Mouse (Mus musculus): ENCODE data around the gene Rab7b. TPM values are rescaled to one million over a fixed set of nuclear protein-coding genes. Genes with fewer than 3 reads are reported as not detected.

Gene Rab7b
- total RNA-seq, 2 experiments from 2014 or later, result 4.0 to 22.4 TPM

DNA sequence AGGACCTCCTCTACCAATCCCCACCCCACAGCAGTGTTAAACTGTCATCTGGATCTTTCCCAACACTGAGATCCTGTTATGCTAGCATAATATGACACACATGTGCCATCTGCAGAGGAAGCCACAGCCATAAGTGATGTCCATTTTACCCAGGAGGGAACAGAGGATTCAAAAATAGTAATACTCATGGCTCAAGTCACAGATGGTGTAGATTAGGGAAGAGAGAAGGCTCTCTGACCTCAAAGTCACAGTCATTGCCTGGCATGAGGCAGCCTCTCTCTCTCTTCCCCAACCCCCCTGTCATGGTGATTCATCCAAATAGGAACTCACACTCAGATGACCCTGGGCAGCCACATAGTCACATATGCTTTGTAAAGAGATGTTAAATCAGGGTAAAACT is 2.9 kb downstream of the Rab7b start:
- peak; percentile 77 for ATAC-seq (ENCODE audit: poor library complexity, severe bottlenecking)

- no peak for ATAC-seq (ENCODE audit: poor library complexity, severe bottlenecking)
These were observed 6.8 kb downstream of the Rab7b start for GRCm38 (mm10) chr1:131695308-131695707.

DNA sequence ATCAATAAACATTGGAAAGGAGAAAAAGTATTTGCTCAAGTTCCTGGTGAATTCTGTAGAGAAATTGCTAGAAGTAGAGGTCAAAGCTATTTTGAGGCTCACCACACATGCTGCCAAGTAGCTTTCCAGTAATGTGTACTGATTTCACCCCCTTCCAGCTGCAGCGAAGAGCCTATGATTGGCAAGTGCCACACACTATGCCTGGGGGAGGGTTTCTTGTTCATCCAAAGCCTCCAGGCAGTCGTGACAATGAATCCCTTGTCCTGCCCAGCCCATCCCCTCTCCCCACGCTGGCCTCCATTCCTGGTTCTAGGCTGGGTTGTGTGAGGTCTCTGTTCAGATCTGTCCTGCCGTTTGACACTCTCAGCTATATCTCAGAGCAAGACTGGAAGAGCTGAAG is 7.8 kb downstream of the Rab7b start:
- ATAC-seq (ENCODE audit: poor library complexity, severe bottlenecking), result no peak

GRCm38 (mm10) chr1:131698770-131699169 is 10.3 kb downstream of the Rab7b start:
- no peak for ATAC-seq (ENCODE audit: poor library complexity, severe bottlenecking)

GRCm38 (mm10) chr1:131699642-131700041 is 11.1 kb downstream of the Rab7b start:
- no peak for ATAC-seq (ENCODE audit: poor library complexity, severe bottlenecking)

- peak; percentile 83 for ATAC-seq (ENCODE audit: poor library complexity, severe bottlenecking)
These were observed 12.0 kb downstream of the Rab7b start for GRCm38 (mm10) chr1:131700447-131700846.

DNA sequence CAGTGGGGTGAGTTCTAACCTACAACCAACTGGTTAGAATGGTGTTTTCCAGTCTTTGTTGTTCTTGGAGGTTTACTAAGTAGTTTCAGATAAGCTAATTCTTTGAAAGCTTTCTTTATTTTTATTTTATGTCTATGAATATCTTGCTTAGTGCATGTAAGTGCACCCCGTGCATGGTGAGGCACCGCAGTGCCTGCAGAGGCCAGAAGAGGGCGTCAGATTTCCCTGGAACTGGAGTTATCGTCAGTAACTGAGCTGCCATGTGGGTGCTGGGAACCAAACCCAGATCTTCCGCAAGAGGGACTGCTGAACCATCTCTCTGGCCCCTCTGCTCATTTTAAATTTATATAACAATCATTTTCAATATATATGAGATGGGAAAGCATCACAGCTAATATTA is 12.9 kb downstream of the Rab7b start:
- no peak for ATAC-seq (ENCODE audit: poor library complexity, severe bottlenecking)

DNA sequence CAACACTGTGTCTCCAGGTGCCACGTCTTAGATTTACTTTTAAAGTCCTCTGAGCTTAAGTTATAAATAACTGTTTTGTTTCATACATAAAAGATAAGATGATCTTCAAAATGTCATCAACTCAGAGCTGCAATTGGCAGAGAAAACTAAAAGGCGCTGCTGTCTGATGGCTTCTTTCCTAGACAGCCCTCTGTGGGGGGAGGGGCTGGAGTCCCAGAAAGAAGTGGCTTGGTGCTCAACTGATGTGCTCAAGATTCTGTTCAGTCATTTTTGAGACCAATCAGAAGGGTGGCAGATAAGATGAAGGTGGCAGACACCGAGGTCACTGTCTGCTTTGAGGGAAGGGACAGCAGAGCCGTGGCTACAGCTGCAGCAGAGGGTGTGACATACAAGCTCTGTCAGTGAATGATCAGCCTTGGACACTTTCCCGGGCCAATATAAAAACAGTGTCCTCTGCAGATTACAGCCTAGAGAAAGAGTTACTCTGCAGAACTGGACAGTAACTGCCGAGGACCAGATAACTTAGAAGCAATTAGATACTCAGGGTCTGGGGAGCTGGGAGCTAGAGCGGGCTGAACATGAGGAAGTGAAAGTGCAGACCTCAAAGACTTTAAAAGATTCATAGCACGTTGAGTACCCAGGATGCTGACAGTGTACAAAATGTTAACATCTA is 13.7 kb downstream of the Rab7b start:
- ATAC-seq (ENCODE audit: poor library complexity, severe bottlenecking), result peak; percentile 58

DNA sequence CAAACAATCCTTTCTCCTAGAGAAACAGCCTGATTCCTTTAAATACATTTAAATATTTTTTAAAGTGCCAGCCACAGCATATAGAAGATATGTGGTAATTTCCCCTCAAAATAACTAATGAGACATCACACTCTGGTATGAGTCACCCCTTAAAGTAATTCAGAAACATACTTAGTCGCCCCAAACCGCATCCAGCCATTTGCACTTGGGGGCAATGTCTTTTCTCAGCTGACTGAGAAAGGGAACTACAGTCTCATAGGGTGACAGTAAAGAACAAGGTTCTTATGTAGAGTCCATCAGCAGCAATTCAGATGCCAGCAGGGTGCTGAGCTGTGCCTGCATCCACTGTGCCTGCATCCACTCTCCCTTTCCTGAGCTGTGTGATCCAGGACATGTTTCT is 15.0 kb downstream of the Rab7b start:
- ATAC-seq (ENCODE audit: poor library complexity, severe bottlenecking), result peak; percentile 32; the same call in 1 of the 2 replicates

- peak; percentile 74 for ATAC-seq (ENCODE audit: poor library complexity, severe bottlenecking)
These were observed 19.8 kb downstream of the Rab7b start for GRCm38 (mm10) chr1:131708338-131708737.

DNA sequence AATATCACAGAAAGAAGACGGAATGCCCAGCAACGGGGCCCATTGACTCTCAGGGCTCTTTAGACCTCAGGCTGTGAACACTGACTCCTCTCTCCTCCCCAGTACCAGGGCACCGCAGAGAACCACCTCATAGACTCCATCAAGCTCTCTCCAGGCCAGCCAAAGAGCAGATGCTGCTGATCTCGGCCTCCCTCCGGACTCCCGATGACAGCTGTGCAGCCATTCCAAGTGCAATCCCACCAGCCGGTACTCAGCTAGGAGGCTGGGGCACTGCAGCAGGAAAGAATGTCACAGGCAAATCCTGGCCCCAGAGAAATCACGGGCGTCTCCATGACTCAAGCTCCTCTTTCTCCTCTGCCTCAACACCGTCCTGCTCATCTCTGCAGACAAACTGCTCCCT is 23.0 kb downstream of the Rab7b start:
- ATAC-seq (ENCODE audit: poor library complexity, severe bottlenecking), result no peak

DNA sequence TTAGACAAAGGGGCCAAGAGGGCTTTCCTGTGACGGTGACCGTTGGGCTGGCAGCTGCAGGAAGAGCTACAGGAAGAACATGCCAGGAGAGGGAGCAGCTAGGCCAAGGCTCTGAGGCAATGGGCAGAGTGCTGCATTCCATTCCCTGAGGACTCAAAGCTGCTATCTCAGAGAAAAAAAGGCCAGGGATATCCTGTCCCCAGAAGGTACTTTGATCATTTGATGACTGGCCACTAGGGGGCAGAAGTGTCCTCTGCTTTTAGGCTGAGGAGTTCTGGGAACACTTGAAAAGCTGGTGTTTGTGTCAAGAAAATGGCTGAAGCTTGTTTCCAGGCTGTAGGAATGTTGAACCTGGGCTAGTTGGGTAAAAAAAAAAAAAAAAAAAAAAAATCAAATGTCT is 23.9 kb downstream of the Rab7b start:
- peak; percentile 79 for ATAC-seq (ENCODE audit: poor library complexity, severe bottlenecking)

- ATAC-seq (ENCODE audit: poor library complexity, severe bottlenecking), result no peak
These were observed 26.2 kb downstream of the Rab7b start for GRCm38 (mm10) chr1:131714388-131715337.

DNA sequence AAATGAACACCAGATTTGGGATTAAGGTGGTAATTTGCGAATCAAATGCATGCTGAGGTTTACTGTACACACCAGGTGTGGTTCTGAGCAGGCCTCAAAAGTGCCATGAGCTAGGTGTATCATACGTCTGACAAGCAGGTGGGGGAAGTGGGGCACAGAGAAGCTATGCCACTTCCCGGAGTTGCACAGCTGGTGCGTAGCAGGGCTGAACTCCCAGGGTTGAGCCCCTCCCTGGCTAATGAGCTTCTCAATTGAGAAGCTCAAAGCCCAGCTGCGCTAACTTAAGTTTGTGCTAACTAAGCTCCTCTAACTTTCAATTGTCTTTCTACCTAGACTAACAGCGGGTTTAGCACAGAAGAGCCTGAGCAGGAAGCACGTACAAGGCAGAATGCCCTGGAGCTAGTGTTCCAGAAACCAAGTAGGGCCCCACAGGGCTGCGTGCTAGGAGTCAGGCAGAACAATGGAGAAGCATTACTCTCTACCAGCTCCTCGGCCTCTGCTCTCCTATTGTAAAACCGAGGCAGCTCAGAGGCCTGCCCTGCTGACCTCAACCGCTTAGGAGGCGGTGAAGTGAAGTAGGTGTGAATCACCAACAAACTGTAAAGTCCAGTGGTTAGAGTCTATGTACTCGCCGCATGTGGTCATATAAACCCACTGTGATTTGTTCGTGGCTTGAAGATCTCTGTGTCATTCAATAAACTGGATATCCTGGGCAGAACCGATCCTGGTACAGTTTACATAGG is 30.6 kb downstream of the Rab7b start:
- no peak for ATAC-seq (ENCODE audit: poor library complexity, severe bottlenecking)

- ATAC-seq (ENCODE audit: poor library complexity, severe bottlenecking), result no peak
These were observed 33.5 kb downstream of the Rab7b start for GRCm38 (mm10) chr1:131721989-131722388.

- no peak for ATAC-seq (ENCODE audit: poor library complexity, severe bottlenecking)
These were observed 35.1 kb downstream of the Rab7b start for GRCm38 (mm10) chr1:131723549-131723948.

- ATAC-seq (ENCODE audit: poor library complexity, severe bottlenecking), result no peak
These were observed 38.1 kb downstream of the Rab7b start for GRCm38 (mm10) chr1:131726586-131726985.

- no peak for ATAC-seq (ENCODE audit: poor library complexity, severe bottlenecking)
These were observed 42.3 kb downstream of the Rab7b start for GRCm38 (mm10) chr1:131730639-131731437.

DNA sequence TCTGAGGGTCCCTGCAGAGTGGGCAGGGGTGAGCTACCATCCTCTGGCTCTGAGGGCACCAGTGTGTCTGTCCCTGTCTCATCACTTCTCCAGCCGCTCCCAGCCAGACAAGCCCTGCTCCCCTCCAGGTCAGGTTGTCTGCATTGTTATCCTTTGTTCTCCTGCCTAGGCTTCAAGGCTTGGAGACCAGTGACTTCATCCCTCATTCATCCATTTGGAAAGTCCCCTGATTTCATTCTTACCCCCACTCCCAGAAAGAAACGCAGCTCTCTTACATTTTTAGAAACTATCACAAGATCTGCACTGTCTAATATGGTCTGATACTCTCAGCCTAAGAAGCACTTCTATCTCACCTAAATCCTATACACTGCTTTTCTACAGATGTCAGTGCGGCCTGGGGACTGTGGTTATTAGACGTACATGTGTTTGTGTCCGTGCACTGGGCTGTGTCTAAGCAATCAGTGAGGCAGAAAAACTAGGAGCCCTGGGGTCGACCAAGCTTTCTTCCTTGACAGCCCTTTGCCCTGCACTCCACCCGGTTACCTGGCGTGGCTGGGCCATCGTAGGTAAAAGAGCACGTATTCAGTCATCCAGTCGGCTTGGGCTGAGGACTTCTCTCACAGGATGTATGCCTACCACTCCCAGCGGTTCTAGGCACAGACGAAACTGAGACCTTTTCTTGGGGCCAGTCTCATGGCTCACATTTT is 45.1 kb downstream of the Rab7b start:
- no peak for ATAC-seq (ENCODE audit: poor library complexity, severe bottlenecking)
